Mouse (Mus musculus) lung, postnatal 0 days (tissue): ENCODE results near the gene Smoc2. TPM values are rescaled to one million over a fixed set of nuclear protein-coding genes. Genes with fewer than 3 reads are reported as not detected.

Experiments used
- ATAC-seq: fragments of 200-750 bp; cut with Nextera tagmentation; 2 replicates; pipeline ENCODE4 v1.8.0; 2017; ENCODE audit warnings: moderate library complexity
- DNase-seq: peaks from one replicate; pipeline ENCODE4 v3.0.0-alpha.2; 2016; ENCODE audit warnings: low spot score
- H3K27ac ChIP-seq: fragments of 300-500 bp; sonication (generic); 2 replicates; pipeline ENCODE4 v1.5.1; 2014; ENCODE audit warnings: antibody characterized with exemption, mild to moderate bottlenecking, low read length, mixed read lengths
- H3K27me3 ChIP-seq: fragments of 300-500 bp; sonication (generic); replicated peaks from 2 replicates; pipeline ENCODE4 v1.6.1; 2014; ENCODE audit warnings: low read length, mixed read lengths; ENCODE audit not compliant: insufficient read depth
- H3K36me3 ChIP-seq: fragments of 300-500 bp; sonication (generic); 2 replicates; pipeline ENCODE4 v1.6.1; 2014; ENCODE audit warnings: low read length, mixed read lengths; ENCODE audit not compliant: insufficient read depth
- H3K4me1 ChIP-seq: fragments of 300-500 bp; sonication (generic); 2 replicates; pipeline ENCODE4 v1.6.1; 2014; ENCODE audit warnings: antibody characterized with exemption, low read depth, low read length, mixed read lengths; ENCODE audit not compliant: insufficient read depth
- H3K4me2 ChIP-seq: fragments of 300-500 bp; sonication (generic); replicated peaks from 2 replicates; pipeline ENCODE4 v1.6.1; 2014; ENCODE audit warnings: low read depth, mild to moderate bottlenecking, low read length, moderate library complexity, mixed read lengths
- H3K4me3 ChIP-seq: fragments of 300-500 bp; sonication (generic); 2 replicates; pipeline ENCODE4 v1.5.1; 2014; ENCODE audit warnings: low read depth, low read length
- H3K9ac ChIP-seq: fragments of 300-500 bp; sonication (generic); replicated peaks from 2 replicates; pipeline ENCODE4 v1.6.1; 2014; ENCODE audit warnings: low read depth, mild to moderate bottlenecking
- H3K9me3 ChIP-seq: fragments of 300-500 bp; sonication (generic); 2 replicates; pipeline ENCODE4 v1.6.1; 2016; ENCODE audit warnings: low read length, mixed read lengths
- CTCF ChIP-seq: IDR thresholded peaks from 2 replicates; pipeline ENCODE4 v1.5.1; 2016; ENCODE audit warnings: antibody characterized with exemption, mild to moderate bottlenecking
- EP300 ChIP-seq: IDR thresholded peaks from 2 replicates; pipeline ENCODE4 v1.6.1; 2016; ENCODE audit warnings: antibody characterized with exemption, mild to moderate bottlenecking, control low read depth
- WGBS: fragments of 180-500 bp; shearing (Covaris S2); extraction: QIAGEN DNeasy Blood & Tissue Kit; methylation state at CpG from one replicate; pipeline ENCODE4 v1.1.7; 2014; 5-methylcytosine and 5-hydroxymethylcytosine counted together
- polyA plus RNA-seq: library from polyadenylated mRNA; unstranded; fragments of >200 nt; fragmentation: Nextera tagmentation; extraction: Ambion mirVana; gene quantifications from 2 replicates; pipeline ENCODE4 v1.2.1, GENCODE M21; 2015

The Smoc2 gene
- 31.8 and 32.2 TPM in 2 replicates for polyA plus RNA-seq

DNA sequence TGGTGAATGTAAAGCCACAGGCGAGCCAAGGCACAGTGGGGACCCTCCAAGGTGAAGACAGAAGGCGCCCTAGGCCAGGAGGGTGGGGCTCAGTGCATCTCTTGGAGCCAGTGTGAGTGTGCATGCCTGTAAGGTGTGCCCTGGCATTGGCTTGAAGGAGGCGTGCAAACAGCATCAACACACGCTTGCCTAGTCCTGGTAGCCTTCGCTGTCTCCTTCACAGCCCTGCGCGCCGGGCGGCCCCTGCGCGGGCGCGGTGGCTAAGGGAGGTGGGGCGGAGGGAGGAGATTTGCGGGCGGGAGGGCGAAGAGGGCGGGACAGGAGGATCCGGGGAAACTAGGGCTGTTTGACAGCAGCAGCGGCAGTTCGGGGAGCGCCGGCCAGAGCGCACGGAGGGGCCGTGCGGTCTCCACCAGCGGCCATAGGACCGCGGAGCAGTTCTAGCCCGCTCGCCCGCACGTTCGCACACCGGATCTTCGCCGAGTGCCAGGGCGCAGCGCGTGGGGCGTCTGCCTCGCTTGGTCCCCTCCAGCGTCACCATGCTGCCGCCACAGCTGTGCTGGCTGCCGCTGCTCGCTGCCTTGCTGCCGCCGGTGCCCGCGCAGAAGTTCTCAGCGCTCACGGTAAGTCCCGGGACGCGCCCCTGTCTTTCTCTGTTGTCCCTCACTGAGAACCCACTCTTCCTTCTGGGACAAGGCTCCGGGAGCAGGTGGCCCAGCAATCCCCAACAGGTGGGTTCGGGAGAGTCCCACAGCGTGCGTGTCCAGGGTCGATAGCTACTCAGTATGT, at the start of gene Smoc2:
Gene Smoc2 (plus strand): TSS at position 330 of the 789 bp plus-strand sequence.
- peak; percentile 66 for DNase-seq
- Histone ChIP-seq H3K36me3 (no peaks in the 10 kb centered on the region), H3K9me3 (no peaks in the 10 kb centered on the region), H3K9ac (0 out of 2 replicates have a peak within 1 kb of the TSS, but pooled peaks have one; percentile 19), H3K4me3 (peak within 1 kb of the TSS; percentile 48), H3K27me3 (peaks cover 27% of the 10 kb centered on the region), H3K4me2 (peak within 1 kb of the TSS; percentile 76), H3K4me1 (peaks cover 3% of the 10 kb centered on the region), H3K27ac (no peak within 1 kb of the TSS)
- under 1% methylated on average over 60 of the region's 61 CpGs for WGBS
- ATAC-seq = peak; percentile 61
- TF ChIP-seq EP300 = no peak

DNA sequence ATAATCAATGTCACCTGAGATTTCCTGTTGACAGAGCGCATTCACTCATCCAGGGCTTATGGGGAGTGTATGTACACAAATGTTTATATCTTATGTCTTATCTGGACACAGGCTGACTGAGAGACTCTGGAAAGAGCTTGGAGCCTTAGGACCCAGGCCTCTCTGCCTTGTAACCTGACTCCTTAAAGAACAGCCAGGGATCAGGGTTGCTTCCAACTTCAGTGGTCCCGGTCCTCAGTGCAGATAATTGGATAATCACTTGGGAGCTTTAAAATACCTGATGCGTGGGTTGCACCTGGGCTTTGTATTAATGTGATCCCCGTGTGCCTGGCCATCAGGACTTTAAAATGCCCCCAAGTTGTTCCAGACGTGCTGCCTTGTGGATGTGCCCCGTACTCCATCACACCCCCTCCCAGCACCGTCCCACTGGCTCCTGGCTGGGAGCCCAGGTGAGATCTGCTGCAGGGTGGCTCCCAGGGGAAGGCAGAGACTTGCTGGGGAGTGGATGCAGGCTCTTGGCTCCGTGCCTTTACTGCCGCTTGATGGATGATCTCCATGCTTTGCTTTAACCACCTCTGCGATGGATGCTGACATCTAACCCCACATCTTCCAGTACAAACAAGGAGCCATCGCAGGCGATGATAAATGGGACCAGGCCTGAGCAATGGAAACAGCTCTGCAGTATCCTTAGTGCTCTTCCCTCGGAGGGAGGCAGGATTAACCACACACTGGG, 48.4 kb upstream of the Smoc2 start:
- H3K9ac ChIP-seq = no peak overlapping the region
- H3K9me3 ChIP-seq = no peaks in the 10 kb centered on the region
- 10% methylated on average over 13 of the region's 13 CpGs for WGBS
- DNase-seq (no peak), ATAC-seq (no peak)
- no peaks in the 10 kb centered on the region for H3K36me3 ChIP-seq
- no peak overlapping the region for H3K4me3 ChIP-seq
- H3K4me2 ChIP-seq = no peak overlapping the region
- no peaks in the 10 kb centered on the region for H3K27me3 ChIP-seq
- H3K27ac ChIP-seq = no peak overlapping the region
- H3K4me1 ChIP-seq = no peaks in the 10 kb centered on the region
- TF ChIP-seq EP300 = no peak

GRCm38 (mm10) chr17:14232629-14233028, 46.7 kb upstream of the Smoc2 start:
- Histone ChIP-seq H3K4me2 (no peak overlapping the region), H3K4me3 (no peak overlapping the region), H3K9ac (no peak overlapping the region), H3K9me3 (no peaks in the 10 kb centered on the region), H3K27me3 (no peaks in the 10 kb centered on the region), H3K27ac (no peak overlapping the region), H3K4me1 (no peaks in the 10 kb centered on the region), H3K36me3 (no peaks in the 10 kb centered on the region)
- no peak for TF ChIP-seq EP300
- TF ChIP-seq CTCF = peak; percentile 90
- WGBS = 40% methylated on average over 3 of the region's 3 CpGs
- peak; percentile 89 for DNase-seq
- peak; percentile 57 for ATAC-seq

GRCm38 (mm10) chr17:14233658-14234057, 45.6 kb upstream of the Smoc2 start:
- H3K4me3 ChIP-seq = no peak overlapping the region
- 36% methylated on average over 4 of the region's 4 CpGs for WGBS
- no peaks in the 10 kb centered on the region for H3K9me3 ChIP-seq
- H3K4me2 ChIP-seq = no peak overlapping the region
- H3K36me3 ChIP-seq = no peaks in the 10 kb centered on the region
- no peaks in the 10 kb centered on the region for H3K4me1 ChIP-seq
- no peaks in the 10 kb centered on the region for H3K27me3 ChIP-seq
- H3K27ac ChIP-seq = no peak overlapping the region
- TF ChIP-seq CTCF = peak; percentile 66
- TF ChIP-seq EP300 = no peak
- ATAC-seq (no peak), DNase-seq (peak; percentile 46)
- H3K9ac ChIP-seq = no peak overlapping the region

DNA sequence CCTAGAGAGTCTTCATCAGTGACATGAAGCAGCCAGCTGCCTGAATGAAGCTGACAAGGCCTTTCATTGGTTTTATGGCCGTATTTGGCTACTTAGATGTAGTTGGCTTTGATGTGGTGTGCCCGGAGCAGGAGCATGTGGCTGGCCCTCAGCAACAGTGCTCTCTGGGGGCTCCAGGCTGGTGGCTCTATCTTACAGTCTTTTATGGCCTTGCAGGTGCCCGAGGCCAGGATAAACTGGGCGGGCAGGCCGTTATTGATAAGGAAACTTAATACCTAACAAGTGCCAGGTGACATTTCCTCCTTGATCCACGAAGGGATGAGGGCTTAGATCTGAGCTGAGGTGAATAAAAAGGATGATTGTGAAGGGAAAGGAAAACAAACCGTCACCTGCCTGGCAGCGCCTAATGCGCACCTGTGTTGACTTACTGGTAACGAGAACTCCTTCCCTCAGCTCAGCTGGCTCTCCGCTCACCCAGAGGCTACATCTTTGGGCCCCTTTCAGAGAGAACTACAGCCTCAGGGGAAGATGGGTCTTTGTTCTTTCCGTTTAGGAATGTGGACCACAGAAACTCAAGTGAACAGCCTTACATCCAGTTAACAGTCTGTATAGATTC, 44.4 kb upstream of the Smoc2 start:
- Histone ChIP-seq H3K27me3 (no peaks in the 10 kb centered on the region), H3K9ac (no peak overlapping the region), H3K36me3 (no peaks in the 10 kb centered on the region), H3K9me3 (no peaks in the 10 kb centered on the region), H3K4me3 (no peak overlapping the region), H3K4me2 (no peak overlapping the region), H3K4me1 (no peaks in the 10 kb centered on the region), H3K27ac (no peak overlapping the region)
- ATAC-seq (no peak), DNase-seq (no peak)
- no peak for TF ChIP-seq EP300
- no peak for TF ChIP-seq CTCF
- 53% methylated on average over 12 of the region's 12 CpGs for WGBS

- ATAC-seq = no peak
- TF ChIP-seq EP300 (no peak), CTCF (no peak)
- no peaks in the 10 kb centered on the region for H3K27me3 ChIP-seq
- H3K4me3 ChIP-seq = no peak overlapping the region
- no peak overlapping the region for H3K4me2 ChIP-seq
- no peaks in the 10 kb centered on the region for H3K36me3 ChIP-seq
- no peak overlapping the region for H3K9ac ChIP-seq
- WGBS = 44% methylated on average over 6 of the region's 6 CpGs
- H3K4me1 ChIP-seq = no peaks in the 10 kb centered on the region
- no peak overlapping the region for H3K27ac ChIP-seq
- DNase-seq = no peak
- H3K9me3 ChIP-seq = no peaks in the 10 kb centered on the region
Measured at GRCm38 (mm10) chr17:14237134-14237533, 42.2 kb upstream of the Smoc2 start.
